Mouse (Mus musculus) embryonic facial prominence, embryonic 15.5 days (tissue): ENCODE measurements at regions not wholly inside any gene's neighbourhood (a gene's known extent, or its start where the extent isn't known, plus 50 kb on each side); places are given as distances from the start of the nearest gene placed in this dataset.

Experiments
- ATAC-seq: fragments of 200-750 bp; cut with Nextera tagmentation; 2 replicates; pipeline ENCODE4 v1.8.0; 2017; ENCODE audit warnings: low read depth, moderate TSS enrichment; ENCODE audit not compliant: insufficient number of reproducible peaks, low FRiP score, low TSS enrichment
- H3K27ac ChIP-seq: fragments of 300-500 bp; sonication (generic); replicated peaks from 2 replicates; pipeline ENCODE4 v1.5.1; 2015; ENCODE audit warnings: mild to moderate bottlenecking, inconsistent platforms
- H3K27me3 ChIP-seq: fragments of 300-500 bp; sonication (generic); 2 replicates; pipeline ENCODE4 v1.6.1; 2015; ENCODE audit warnings: inconsistent platforms
- H3K36me3 ChIP-seq: fragments of 300-500 bp; sonication (generic); 2 replicates; pipeline ENCODE4 v1.6.1; 2015; ENCODE audit warnings: mild to moderate bottlenecking, inconsistent platforms
- H3K4me1 ChIP-seq: fragments of 300-500 bp; sonication (generic); 2 replicates; pipeline ENCODE4 v1.6.1; 2015; ENCODE audit warnings: inconsistent platforms
- H3K4me2 ChIP-seq: fragments of 300-500 bp; sonication (generic); replicated peaks from 2 replicates; pipeline ENCODE4 v1.6.1; 2015; ENCODE audit warnings: mild to moderate bottlenecking, inconsistent platforms
- H3K4me3 ChIP-seq: fragments of 300-500 bp; sonication (generic); replicated peaks from 2 replicates; pipeline ENCODE4 v1.5.1; 2015; ENCODE audit warnings: mild to moderate bottlenecking, inconsistent platforms
- H3K9ac ChIP-seq: fragments of 300-500 bp; sonication (generic); 2 replicates; pipeline ENCODE4 v1.6.1; 2015; ENCODE audit warnings: inconsistent platforms
- H3K9me3 ChIP-seq: fragments of 300-500 bp; sonication (generic); replicated peaks from 2 replicates; pipeline ENCODE4 v1.6.1; 2016; ENCODE audit warnings: inconsistent platforms
- WGBS: fragments of 180-500 bp; shearing (Covaris S2); methylation state at CpG from one replicate; pipeline ENCODE4 v1.1.7; 2015; 5-methylcytosine and 5-hydroxymethylcytosine counted together

DNA sequence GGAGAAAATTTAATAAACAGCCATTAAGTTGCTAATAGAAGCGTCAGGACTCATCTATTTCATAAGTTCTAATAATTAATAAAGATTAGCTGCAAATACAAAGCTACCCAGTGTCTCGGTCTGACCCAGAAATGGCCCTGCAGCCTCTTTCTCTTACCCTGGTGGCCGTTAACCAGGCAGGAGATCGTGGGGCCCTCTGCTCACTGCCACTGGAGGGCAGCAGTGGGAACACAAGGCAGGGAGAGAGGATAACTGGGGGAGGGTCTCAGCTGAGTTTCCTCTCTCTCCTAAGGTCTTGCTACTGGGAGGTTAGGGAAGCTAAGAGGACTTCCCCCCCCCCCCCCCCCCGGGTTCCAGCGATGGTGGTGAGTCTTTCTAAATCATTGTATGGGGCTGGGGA lies 85.7 kb downstream of the Rpl14 start:
- H3K4me3 ChIP-seq = no peak overlapping the region
- no peak overlapping the region for H3K4me2 ChIP-seq
- no peak for ATAC-seq
- WGBS = 15% methylated on average over 6 of the region's 6 CpGs
- H3K36me3 ChIP-seq = no peaks in the 10 kb centered on the region
- H3K9ac ChIP-seq = no peak overlapping the region
- H3K27me3 ChIP-seq = no peaks in the 10 kb centered on the region
- H3K9me3 ChIP-seq = no peaks in the 10 kb centered on the region
- no peak overlapping the region for H3K27ac ChIP-seq
- peaks cover 21% of the 10 kb centered on the region; the same call in 1 of the 2 replicates for H3K4me1 ChIP-seq

DNA sequence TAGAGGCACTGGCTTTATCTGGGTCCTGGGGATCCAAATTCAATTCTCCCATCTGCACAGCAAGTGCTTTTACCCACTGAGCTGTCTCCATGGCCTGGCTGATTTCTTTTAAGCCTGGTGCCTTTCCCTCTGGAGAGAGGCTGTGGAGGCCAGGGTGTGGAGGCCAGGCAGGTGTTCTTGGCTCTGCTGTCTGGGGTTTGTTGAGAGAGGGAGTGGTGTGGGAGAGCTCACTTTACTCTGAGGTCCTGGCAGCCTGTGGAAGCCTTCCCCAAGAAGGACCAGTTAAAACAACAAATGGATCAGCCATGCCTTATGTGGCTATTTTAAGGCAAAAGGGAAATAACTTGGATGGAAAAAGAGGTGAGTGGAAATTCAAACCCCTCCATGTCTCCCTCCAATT lies 86.5 kb downstream of the Rpl14 start:
- no peak overlapping the region for H3K4me2 ChIP-seq
- H3K4me1 ChIP-seq = peaks cover 21% of the 10 kb centered on the region; the same call in 1 of the 2 replicates
- H3K27ac ChIP-seq = peak overlapping the region; percentile 23; the same call in 1 of the 2 replicates
- ATAC-seq = peak; percentile 35; the same call in 1 of the 2 replicates
- no peak overlapping the region for H3K4me3 ChIP-seq
- no peaks in the 10 kb centered on the region for H3K36me3 ChIP-seq
- H3K27me3 ChIP-seq = no peaks in the 10 kb centered on the region
- H3K9ac ChIP-seq = no peak overlapping the region
- no peaks in the 10 kb centered on the region for H3K9me3 ChIP-seq

DNA sequence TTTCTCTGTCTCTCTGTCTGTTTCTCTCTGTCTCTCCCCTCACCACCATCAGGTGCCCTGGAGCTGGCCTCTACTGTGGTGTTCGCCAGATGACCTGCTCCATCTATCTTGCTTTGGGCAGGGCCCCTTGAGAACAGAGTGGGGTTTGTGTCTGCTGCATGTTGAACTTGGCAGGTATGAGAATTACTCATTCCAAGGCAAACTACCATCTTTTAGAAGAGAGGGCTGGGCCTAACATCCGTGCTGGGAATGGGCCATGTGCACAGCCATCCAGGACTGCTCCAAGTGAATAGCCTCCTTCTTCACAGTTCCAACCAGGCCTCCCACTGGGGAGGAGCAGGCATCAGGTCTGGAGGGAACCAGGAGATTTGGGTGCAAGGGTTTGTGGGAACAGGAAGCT lies 87.3 kb downstream of the Rpl14 start:
- peaks cover 21% of the 10 kb centered on the region; the same call in 1 of the 2 replicates for H3K4me1 ChIP-seq
- no peak overlapping the region for H3K27ac ChIP-seq
- no peaks in the 10 kb centered on the region for H3K27me3 ChIP-seq
- H3K4me2 ChIP-seq = no peak overlapping the region
- H3K36me3 ChIP-seq = no peaks in the 10 kb centered on the region
- ATAC-seq = peak; percentile 74; the same call in 1 of the 2 replicates
- no peak overlapping the region for H3K9ac ChIP-seq
- WGBS = 63% methylated on average over 2 of the region's 2 CpGs
- H3K4me3 ChIP-seq = no peak overlapping the region
- H3K9me3 ChIP-seq = no peaks in the 10 kb centered on the region

DNA sequence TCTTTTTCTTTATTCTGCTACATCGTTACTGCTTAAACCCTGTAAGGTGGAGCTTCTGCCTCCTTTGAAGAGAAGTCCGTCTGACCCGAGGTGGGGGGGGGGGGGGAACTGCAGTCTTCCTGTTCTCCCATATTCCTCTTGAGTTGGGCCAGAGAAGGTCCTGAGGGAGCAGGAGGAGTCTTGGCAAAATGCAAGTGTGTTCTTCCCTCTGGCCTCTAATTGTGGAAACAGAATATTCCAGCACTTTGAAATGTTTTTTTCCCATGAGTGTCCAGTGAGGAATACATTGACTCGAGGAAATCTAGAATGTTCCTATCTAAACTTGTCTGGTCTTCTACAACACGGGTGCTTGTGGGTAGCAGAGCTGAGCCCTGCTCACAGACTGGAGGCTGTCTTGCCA lies 90.0 kb downstream of the Rpl14 start:
- Histone ChIP-seq H3K27ac (0 out of 2 replicates have a peak overlapping the region, but pooled peaks have one; percentile 7), H3K9me3 (no peaks in the 10 kb centered on the region), H3K4me3 (no peak overlapping the region), H3K4me1 (peaks cover 21% of the 10 kb centered on the region; the same call in 1 of the 2 replicates), H3K9ac (no peak overlapping the region), H3K27me3 (no peaks in the 10 kb centered on the region), H3K4me2 (no peak overlapping the region), H3K36me3 (no peaks in the 10 kb centered on the region)
- ATAC-seq = no peak
- 46% methylated on average over 5 of the region's 5 CpGs for WGBS

DNA sequence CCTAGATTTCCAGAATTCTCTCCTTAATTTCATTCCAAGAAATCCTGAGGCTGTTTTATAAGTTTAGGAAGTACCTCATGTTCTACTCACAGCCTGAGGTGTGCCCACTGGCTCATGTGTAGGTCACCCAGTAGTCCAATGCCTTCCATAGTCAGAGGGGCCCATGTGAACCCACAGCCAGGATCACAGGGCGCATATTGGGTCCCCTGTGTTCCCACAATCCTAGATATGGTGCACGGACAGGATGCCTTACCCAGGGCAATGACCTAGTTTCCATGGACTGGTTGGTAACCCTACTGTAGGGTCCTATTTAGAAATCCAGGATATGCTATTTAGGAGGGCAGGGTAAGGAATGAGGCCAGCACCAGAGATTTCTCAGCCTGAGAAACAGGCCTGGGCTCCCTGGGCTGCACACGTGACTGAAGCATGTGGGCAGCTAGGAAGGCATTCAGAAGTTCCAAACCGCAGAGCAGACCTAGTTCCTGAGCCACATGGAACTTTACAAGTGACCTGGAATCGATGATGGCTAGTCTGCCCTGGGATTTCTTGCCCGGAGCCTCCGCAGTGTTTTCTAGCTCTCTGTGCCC lies 90.5 kb downstream of the Rpl14 start:
- Histone ChIP-seq H3K4me3 (no peak overlapping the region), H3K27me3 (no peaks in the 10 kb centered on the region), H3K9me3 (no peaks in the 10 kb centered on the region), H3K9ac (no peak overlapping the region), H3K4me2 (no peak overlapping the region), H3K27ac (0 out of 2 replicates have a peak overlapping the region, but pooled peaks have one; percentile 7), H3K4me1 (peaks cover 21% of the 10 kb centered on the region; the same call in 1 of the 2 replicates), H3K36me3 (no peaks in the 10 kb centered on the region)
- no peak for ATAC-seq
- 77% methylated on average over 7 of the region's 7 CpGs for WGBS

DNA sequence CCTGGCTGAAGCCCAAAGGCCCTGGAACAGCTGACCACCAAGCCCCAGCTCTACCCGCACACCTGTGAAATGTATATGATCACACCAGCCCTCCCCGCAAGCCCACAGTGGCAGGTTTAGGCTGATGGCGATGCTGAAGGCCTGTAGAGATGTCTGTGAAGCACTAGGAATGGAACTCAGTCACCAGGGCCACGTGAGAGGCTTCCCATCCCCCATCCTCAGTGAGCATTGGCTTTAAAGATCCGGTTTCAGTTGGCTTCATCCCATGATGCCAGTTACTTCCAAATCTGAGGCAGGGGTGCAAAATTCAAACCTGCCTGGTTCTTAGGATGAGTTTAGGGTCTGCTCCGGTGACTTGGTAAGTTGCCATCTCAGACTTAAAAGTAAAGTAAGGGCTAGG lies 91.9 kb downstream of the Rpl14 start:
- Histone ChIP-seq H3K27ac (no peak overlapping the region), H3K4me1 (peaks cover 11% of the 10 kb centered on the region; the same call in 1 of the 2 replicates), H3K9ac (no peak overlapping the region), H3K36me3 (no peaks in the 10 kb centered on the region), H3K9me3 (no peaks in the 10 kb centered on the region), H3K4me2 (no peak overlapping the region), H3K4me3 (no peak overlapping the region), H3K27me3 (no peaks in the 10 kb centered on the region)
- WGBS = 49% methylated on average over 6 of the region's 6 CpGs
- no peak for ATAC-seq

DNA sequence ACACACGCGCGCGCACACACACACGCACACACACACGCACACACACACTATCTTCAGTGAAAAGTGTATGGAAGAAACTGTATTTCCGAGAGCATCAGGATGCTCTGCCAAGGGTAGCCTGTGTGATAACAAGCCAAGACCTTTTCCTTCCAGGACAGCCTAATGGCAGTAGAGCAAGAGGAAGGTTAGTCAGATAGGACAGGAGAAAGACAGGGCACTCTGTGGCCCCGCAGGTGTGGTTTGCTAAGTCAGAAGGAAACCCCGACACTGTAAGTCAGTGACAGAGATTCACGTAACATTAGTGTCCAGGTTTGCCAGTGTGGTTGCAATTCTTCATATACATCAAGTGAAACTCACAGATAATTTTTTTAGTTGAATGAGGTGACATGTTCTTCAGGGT lies 92.8 kb downstream of the Rpl14 start:
- H3K9me3 ChIP-seq = no peaks in the 10 kb centered on the region
- no peak overlapping the region for H3K4me2 ChIP-seq
- no peak overlapping the region for H3K27ac ChIP-seq
- H3K27me3 ChIP-seq = no peaks in the 10 kb centered on the region
- ATAC-seq = no peak
- no peak overlapping the region for H3K4me3 ChIP-seq
- WGBS = 94% methylated on average over 10 of the region's 10 CpGs
- no peak overlapping the region for H3K9ac ChIP-seq
- peaks cover 11% of the 10 kb centered on the region; the same call in 1 of the 2 replicates for H3K4me1 ChIP-seq
- no peaks in the 10 kb centered on the region for H3K36me3 ChIP-seq

DNA sequence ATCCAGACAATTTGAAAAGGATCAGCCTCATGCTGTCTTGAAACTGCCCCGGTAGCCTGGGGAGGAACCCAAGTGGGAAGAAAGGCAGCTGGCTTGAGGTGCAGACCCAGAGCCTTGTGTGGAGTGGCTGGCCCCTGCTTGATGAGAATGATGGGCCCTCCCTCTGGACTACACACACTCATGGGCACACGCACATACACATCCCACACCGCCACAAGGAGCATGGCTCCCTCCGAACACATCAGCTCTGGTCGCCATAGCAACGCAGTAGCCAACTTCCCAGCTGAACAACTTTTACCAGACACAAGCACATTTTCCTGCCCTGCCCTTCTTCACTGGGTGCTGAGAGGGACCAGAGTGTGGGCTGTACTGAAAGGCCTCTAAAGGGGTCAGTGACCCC lies 101.2 kb downstream of the Rpl14 start:
- Histone ChIP-seq H3K36me3 (no peaks in the 10 kb centered on the region), H3K4me2 (no peak overlapping the region), H3K4me1 (peaks cover 22% of the 10 kb centered on the region), H3K9ac (no peak overlapping the region), H3K27me3 (peaks cover 3% of the 10 kb centered on the region; the same call in 1 of the 2 replicates), H3K9me3 (no peaks in the 10 kb centered on the region), H3K4me3 (no peak overlapping the region), H3K27ac (no peak overlapping the region)
- ATAC-seq = no peak
- WGBS = 25% methylated on average over 6 of the region's 6 CpGs

DNA sequence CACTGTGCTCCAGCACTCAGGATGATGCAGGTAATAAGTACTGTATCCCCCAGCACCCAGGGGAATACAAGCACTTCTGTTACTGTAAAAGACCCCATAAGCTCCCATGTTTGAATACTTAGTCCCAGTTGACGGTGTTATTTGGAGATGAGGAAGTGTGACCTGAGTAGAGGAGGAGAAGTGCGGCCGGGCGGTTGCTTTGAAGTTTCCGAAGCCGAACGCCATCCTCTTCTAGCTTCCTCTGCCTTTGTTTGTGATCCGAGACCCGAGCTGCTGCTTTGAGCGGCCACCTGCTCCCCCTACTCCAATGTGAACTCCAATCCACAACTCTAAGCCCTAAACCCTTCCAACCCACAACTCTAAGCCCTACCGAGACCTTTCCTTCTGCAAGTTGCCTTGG lies 103.6 kb downstream of the Rpl14 start:
- H3K9me3 ChIP-seq = no peaks in the 10 kb centered on the region
- peaks cover 22% of the 10 kb centered on the region for H3K4me1 ChIP-seq
- peaks cover 3% of the 10 kb centered on the region; the same call in 1 of the 2 replicates for H3K27me3 ChIP-seq
- no peak for ATAC-seq
- no peaks in the 10 kb centered on the region for H3K36me3 ChIP-seq
- WGBS = 9% methylated on average over 11 of the region's 11 CpGs
- no peak overlapping the region for H3K9ac ChIP-seq
- peak overlapping the region; percentile 55 for H3K4me2 ChIP-seq
- no peak overlapping the region for H3K27ac ChIP-seq
- H3K4me3 ChIP-seq = 0 out of 2 replicates have a peak overlapping the region, but pooled peaks have one; percentile 0

DNA sequence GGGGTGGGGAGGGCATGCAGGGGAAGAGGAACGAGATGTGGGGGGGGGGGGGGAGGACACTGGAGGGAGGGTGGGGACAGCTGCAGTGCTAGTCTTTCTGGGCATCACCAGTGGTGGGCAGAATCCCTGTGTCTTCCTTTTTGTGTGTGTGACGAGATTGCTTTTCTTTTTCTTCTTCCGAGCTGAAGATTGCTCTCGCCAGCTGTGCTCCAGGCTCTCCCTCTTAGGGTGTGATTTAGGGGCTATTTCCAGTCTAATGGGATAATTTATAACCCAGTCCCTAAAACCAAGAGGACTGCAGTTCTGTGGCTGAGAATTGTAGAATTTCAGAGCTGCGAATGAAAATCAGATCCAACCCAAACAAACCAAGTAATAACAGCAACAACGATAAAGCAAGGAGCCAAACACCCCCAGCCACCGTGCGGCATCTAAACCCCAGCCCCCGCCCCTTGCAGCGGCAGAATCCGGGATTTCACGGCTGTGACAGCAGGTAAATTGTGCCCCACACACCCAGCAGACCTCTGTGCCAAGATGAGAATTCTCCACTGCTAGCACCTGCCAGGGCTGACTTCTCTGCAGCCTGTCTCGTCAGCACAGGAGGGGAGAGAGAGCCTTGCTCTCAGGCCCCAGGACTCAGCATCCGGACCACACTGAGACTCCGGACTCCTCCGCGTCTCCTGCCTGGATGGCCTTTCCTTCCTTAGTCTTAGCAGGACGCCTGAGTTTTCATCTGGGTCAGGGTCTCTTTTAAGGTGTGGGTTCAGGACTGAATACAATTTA lies 104.3 kb downstream of the Rpl14 start:
- H3K27me3 ChIP-seq = peaks cover 3% of the 10 kb centered on the region; the same call in 1 of the 2 replicates
- no peaks in the 10 kb centered on the region for H3K9me3 ChIP-seq
- H3K9ac ChIP-seq = peak overlapping the region; percentile 15; the same call in 1 of the 2 replicates
- 4% methylated on average over 18 of the region's 18 CpGs for WGBS
- H3K4me2 ChIP-seq = peak overlapping the region; percentile 55
- H3K4me3 ChIP-seq = peak overlapping the region; percentile 27
- no peak for ATAC-seq
- H3K4me1 ChIP-seq = peaks cover 22% of the 10 kb centered on the region
- no peaks in the 10 kb centered on the region for H3K36me3 ChIP-seq
- H3K27ac ChIP-seq = no peak overlapping the region

DNA sequence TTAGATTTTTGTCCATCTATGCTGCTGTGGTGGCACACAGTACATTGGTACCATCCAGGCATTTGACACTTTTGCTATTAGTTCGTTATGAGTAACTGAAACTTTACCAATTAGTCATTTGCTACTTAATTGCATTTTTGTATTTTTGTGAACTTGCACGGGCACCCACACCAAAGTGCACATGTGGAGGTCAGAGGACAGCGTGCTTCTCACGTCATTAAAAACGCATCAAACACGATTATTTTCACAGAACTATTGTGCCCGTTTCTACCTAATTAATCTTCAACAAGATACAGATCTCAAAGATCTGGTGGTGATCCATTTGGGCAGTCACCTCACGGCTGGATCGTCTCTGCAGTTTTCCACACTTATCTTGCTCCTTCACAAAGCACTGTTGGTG lies 105.1 kb downstream of the Rpl14 start:
- peak overlapping the region; percentile 55 for H3K4me2 ChIP-seq
- H3K4me1 ChIP-seq = peaks cover 22% of the 10 kb centered on the region
- ATAC-seq = no peak
- no peak overlapping the region for H3K4me3 ChIP-seq
- H3K9me3 ChIP-seq = no peaks in the 10 kb centered on the region
- H3K36me3 ChIP-seq = no peaks in the 10 kb centered on the region
- H3K27me3 ChIP-seq = peaks cover 3% of the 10 kb centered on the region; the same call in 1 of the 2 replicates
- WGBS = 29% methylated on average over 9 of the region's 9 CpGs
- no peak overlapping the region for H3K27ac ChIP-seq
- no peak overlapping the region for H3K9ac ChIP-seq
